Mouse (Mus musculus) heart, postnatal 4 days (tissue): ENCODE measurements around the gene Parp9. TPM values are rescaled to one million over a fixed set of nuclear protein-coding genes. Genes with fewer than 3 reads are reported as not detected.
A peak's percentile ranks its signal among the peaks of the same experiment; 100 is the strongest.
"Not testable (repeated sequence)": the region's sequence is repeated elsewhere in the genome, so short reads cannot be mapped to it uniquely, and the experiment has no call there.

ENCODE experiments used
- DNase-seq: peaks from one replicate; pipeline ENCODE4 v3.0.0; 2021
- total RNA-seq, 2 experiments: library from RNA; stranded (reverse); gene quantifications; 2 replicates each; pipeline ENCODE4 v1.2.3; 2021

The Parp9 gene
- total RNA-seq, 2 experiments from 2014 or later = 12.4 to 14.0 TPM

DNA sequence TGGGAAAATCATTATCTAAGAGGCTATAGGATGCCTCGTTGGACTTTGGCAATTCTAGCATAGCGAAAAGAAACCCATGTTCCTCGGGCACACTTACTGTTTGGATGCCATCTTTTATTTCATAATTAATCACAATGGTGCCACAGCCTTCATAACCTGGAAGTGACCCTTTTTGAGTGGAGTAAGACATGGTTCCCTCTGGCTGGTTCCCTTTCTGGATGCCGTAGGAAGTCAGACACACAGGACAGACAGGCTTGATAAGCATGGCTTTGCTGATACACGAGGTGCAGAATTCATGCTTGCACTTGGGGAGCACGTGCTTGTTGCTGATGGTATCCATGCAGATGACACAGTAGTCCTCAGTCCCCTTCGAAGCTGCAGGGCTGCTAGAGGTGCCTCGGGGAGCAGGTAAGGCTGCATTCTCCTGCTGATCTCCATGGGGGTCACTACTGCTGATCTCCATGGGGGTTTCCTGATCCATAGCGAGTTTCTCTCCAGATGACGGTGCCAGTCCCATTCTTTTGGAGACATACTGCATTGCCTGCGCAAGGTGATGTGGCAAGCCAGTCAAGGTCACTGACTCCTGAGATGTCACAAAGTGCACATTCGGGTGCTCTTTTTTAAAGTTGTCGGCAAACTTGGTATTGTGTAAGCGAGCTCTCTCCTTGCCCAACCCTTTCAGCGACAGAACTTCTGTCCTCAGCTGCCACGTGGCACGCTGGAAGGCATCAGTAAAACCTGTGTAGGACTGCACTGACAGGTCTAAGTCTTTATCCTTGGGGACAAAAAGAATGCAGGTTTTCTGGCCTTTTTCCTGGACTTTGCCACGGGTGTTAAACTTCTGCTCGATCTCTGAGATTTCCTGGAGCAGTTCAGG lies 5.9 kb upstream of the Parp9 start:
- DNase-seq = no peak

DNA sequence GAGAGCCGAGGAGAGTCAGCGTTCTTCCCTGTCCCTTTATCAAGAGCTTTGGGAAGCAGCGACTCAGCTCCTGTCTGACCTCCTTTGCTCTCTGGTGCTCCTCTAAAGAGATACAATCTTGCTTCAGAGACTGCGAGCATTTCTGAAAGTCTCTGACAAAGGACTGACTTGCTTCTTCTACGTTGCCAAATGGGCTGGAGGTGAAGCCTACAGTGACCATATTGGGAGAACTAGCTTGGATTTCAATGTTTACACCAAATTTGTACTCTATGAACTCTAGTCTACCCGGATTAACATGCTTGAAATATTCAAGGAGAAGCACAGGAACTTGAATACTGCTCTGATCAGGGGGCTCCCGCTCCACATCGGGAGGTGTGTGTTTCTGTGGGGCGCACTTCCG lies 5.1 kb upstream of the Parp9 start:
- no peak for DNase-seq

DNA sequence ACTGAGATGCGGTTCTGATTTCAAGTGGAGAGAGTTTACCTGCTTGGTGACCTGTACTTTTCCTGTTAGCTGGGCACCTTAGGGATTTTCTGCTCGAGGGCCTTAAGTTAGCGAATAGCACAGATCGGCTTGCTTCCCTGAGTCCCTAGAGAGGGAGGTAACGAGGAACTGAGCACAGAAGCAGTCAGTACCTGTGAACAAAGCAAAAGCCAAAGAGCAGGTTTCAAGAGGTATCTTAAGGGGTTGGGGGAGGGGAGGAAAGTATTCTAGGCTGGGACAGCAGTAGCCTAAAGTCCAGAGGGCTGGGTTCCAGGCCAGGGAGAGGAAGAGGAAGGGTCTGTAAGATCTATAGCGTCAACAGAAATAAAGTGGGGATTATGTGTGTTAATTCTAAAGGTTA lies 991 bp downstream of the Parp9 start:
- no peak for DNase-seq

DNA sequence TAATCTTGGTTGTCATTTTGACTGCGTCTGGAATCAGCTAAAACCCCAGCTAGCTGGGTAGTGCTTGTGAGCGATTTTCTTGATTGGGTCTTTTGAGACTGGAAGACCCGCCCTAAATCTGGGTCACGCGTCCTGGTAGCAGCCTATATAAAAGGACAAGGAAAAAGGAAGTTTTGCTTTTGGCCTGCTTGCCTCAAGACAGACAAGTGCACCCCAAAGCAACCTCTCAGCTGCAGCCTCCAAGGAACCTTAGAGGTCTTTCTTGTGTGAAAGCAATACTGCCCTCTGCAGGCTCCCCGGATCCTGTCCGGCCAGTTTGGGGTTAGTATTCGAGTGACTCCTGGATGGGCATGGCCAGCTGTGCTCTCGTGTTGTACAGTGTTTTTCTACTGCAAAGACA lies 1.4 kb downstream of the Parp9 start:
- peak; percentile 88 for DNase-seq

DNA sequence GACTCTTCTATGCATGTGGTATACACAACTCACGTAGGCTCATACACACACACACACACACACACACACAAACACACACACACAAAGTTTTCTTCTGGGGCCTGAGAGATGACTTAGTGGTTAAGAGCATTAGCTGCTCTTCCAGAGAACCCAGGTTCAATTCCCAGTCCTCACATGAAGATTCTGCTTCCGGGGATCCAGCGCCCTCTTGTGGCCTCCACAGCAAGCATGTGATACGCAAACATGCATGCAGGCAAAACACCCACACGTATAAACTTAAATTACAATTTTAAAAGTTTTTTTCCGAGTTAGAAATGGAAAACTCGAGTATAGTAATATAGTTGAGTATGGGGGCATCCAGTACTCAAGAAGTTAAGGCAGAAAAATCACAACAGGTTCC lies 3.1 kb downstream of the Parp9 start:
- DNase-seq = peak; percentile 31

DNA sequence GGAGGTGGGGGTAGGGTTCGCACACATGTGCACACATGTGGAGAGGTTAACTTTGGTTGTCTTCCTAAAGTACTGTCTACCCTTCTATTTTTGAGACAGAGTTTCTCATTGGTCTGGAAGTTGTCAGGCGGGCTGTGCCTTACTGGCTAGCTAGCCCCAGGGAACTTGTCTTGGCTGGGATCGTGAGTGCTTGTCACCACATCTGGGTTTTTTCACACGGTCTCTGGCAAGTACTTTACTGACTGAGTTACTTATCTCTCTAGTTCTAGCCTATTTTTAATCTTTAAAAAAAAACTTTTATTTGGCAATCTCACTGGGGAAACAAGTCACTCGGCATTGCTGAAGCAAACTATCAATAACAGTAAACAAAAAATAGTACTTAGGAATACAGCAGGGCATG lies 11.0 kb downstream of the Parp9 start:
- peak; percentile 73 for DNase-seq

DNA sequence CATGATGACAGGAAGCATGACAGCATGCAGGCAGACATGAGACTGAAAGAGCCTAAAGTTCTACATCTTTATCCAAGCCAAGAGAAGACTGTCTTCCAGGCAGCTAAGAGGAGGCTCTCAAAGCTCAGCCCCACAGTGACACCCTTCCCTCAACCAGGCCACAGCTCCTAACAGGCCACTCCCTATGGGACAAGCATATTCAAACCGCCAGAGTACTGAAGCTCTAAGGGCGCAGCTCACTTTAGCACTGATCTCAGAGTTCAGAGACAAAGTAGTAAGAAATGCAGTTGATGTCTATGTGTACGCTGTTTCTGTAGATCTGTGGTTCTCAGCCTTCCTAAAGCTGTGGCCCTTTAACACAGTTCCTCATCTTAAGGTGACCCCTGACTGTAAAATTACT lies 12.9 kb downstream of the Parp9 start:
- no peak for DNase-seq

DNA sequence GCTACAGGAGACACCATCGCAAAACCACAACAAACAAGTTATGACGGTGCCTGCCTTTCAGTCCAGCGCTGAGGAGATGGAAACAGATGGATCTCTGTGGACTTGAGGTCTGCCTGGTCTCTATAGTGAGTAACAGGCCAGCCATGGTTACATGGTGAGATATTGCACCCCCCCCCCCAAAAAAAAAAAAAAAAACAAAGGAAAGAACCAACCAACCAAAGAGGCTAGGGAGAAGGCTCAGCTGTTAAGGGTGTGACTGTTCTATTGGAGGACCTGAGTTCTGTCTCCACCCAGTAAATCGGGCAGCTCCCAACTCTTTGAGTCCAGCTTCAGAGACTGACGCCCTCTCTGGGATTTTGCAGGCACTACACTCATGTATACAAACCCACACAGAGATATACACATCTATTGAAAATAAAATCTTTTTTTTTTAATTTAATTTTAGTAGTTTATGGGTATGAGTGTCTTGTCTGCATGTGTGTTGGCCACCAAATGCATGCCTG lies 14.4 kb downstream of the Parp9 start:
- DNase-seq = no peak

DNA sequence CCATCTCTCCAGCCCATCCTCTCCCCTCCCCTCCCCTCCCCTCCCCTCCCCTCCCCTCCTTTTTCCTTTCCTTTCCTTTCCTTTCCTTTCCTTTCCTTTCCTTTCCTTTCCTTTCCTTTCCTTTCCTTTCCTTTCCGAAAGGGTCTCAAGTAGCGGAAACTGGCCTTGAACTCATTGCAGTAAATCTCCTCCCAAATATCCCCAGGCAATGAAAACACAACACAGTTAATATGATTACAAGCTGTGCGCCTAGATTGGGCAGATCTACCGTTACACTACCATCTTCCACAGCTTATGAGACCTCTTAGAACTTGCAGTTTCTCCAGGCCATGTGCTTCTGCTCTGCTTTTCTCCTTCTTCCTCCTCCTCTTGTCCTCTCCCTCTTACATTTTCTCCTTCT lies 27.7 kb downstream of the Parp9 start:
- not testable (repeated sequence) for DNase-seq

DNA sequence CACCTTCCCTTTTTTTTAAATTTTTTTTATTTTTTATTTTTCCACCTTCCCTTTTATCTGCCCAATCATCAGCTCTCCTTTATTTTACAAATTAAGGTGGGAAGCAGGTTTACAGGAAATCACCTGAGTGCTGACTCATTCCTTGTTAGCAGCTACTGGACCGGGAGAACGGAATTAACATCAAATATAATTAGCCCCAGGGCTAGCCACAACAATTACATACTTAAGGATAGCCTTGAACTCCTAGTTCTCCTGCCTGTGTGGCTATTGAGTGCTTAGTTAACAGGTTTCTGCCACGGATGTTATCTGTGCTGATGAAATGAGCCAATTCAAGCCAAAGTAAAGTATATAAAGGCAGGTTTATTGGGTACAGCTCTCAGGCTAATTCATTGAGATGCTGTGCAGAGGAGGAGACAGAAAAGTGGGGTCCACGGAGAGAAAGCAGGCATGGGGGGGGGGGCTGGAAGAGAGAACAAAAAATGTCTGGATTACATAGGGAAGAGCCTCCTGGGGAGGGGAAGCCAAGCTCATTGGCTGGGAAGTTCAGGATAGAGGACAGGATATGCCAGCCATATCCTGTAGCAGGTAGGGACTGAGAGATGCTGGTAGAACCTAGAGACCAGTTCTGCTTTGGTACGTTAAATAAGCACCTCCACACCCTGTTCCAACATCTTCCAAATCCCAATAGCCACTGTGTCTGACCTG lies 28.3 kb downstream of the Parp9 start:
- DNase-seq = no peak

DNA sequence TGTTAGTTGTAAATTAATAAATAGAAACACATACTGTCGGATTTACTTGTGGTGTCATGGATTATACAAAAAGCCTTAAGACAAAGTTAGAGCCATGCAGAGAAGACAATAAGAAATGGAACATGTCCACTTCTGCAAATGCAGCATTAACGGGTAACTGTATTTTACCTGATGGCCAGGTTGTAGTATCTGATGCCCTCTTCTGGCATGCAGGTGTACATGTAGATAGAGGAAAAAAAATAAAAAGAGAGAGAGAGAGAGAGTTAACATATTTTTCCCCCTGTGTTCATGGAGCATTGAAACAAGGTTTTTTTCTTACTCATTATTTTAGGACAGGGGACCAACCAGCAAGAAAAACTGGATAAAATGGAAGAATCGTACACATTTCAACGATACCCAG lies 29.0 kb downstream of the Parp9 start:
- no peak for DNase-seq

DNA sequence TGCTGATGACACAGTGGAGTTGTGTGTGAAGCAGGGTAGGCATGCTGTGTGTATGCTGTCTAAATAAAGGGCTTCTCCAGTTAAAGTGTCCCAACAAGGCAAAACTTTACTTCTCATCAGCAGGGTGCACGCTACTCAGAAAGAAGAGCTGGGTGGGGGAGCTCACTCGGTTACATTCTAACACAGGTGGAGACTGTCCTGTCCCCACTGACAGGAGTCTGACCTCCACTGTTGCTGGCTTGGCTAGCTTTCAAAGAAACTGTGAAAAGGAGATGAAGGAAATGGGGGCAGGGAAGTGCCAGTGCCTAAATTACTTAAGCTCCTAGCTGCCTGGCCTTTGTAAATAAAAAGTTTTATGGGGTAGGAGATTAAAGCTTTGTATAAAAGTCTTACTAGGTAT lies 29.9 kb downstream of the Parp9 start:
- no peak for DNase-seq

DNA sequence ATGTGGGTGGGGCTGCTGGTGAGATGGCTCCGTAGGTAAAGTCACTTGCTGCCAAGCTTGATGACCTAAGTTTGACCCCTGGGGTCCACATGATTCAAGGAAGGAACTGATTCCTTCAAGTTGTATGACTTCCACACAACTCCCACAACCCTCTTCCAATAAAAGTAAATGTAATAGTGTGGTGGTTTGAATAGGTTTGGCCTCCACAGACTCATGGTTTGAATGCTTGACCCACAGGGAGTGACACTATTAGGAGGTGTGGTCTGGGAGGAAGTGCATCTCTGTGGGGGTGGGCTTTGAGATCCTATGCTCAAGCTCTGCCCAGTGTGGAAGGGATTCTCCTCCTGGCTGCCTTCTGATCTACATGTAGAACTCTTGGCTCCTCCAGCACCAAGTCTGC lies 35.8 kb downstream of the Parp9 start:
- no peak for DNase-seq

DNA sequence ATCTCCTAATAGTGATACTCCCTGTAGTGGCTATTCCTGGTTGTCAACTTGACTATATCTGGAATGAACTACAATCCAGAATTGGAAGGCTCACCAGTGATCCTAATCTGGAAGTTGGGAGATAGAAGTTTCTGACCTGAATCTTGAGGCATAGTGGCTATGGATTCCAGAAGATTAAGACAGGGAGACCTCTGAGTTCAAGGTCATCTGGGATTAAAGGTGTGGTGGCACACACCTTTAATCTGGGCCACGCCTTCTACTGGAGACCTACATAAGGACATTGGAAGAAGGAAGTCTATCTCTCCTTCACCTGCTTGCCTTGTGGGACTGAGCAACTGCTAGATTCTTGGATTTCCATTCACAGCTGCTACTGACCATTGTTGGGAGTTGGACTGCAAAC lies 40.2 kb downstream of the Parp9 start, which contains the start of gene Kpna1:
Gene Kpna1, plus strand, starts transcription at position 301 of the 400 bp plus-strand sequence.
- DNase-seq = not testable (repeated sequence)

DNA sequence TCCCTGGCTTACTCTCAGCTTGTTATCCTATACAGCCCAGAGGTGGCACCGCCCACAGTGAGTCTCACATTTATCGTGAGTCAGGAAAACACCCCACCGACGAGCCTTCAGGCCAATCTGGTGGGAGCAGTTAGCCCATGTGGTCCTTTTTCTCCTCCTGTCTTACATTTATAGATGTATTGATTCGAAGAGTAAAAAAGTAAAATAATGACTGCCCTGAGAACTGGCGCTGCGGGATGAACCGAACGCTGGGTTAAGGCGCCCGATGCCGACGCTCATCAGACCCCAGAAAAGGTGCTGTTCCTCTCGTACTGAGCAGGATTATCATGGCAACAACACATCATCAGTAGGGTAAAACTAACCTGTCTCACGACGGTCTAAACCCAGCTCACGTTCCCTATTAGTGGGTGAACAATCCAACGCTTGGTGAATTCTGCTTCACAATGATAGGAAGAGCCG lies 43.1 kb downstream of the Parp9 start:
- peak; percentile 100 for DNase-seq

DNA sequence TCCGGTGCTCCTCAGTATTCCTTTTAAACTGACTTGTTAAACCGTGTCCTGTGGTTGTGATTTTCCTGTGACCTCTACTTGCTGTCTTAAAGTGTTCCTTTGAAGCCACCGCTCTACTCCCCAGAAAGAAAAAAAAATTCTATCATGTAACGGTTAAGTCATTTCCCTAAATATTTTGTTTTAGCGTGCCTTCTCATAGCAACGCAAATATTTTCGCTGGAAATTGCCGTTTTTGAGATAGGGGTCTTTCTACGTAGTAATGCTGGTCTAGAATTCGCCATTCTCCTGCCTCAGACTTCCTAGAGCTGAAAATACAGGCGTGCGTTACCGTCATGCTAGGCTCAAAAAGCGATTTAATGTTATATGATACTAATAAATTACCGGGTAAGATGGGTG lies 44.2 kb downstream of the Parp9 start:
- DNase-seq = no peak

DNA sequence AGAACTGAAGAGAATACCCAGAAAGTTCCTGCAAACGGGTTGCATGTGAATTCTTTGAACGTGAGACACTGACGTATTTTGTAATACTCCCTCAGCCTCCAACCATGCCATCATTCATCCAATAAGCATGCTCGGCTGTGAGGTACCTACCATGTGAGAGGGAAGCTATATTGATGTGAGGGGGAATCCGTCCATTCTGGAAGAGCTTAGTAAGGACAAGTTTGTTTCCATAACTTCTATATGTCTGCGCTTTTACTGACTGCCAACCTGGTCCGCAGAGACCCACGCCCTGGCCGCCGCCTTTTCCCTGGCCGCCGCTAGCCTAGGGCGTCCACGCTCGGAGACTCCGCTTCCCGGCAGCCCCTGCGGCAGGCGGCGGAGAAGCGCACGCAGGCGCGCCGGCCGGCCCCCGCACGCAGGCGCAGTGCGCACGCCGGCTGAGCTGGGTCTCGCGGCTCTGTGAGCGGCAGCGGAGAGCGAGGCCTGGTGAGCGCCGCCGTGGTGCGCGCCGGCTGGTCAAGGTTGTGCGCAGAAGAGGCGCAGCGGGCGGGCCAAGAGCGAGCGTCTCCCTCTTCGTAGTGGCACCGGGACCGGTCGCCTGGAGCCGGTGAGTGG lies 44.7 kb downstream of the Parp9 start:
- peak; percentile 93 for DNase-seq

DNA sequence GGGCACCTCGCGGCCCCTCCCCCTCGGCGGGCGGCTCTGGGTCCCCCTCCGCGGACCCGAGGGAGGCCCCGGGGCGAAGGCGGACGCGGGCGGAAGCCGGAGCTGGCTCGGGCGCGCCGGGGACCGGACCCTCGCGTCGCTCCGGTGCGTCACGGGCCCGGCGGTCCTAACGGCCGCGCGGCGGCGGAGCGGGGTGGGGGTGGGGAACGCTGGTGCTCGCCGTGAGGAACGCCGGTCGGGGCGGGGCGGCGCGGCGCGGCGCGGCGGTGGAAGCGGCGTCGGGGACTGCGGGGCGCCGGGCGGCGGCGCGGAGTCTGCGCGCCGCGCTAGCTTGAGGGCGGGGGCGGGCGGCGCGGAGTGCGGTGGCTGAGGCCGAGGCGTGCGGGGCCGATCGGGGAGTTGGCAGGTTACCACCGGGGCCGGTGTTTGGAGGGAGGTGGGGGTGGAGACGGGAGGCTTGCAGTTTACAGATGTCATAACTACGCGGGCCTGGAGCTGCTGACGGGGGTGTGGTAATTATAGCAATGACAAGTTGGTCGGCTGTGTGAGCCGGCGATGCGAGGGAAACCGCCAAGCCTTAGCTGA lies 45.3 kb downstream of the Parp9 start:
- DNase-seq = peak; percentile 84

DNA sequence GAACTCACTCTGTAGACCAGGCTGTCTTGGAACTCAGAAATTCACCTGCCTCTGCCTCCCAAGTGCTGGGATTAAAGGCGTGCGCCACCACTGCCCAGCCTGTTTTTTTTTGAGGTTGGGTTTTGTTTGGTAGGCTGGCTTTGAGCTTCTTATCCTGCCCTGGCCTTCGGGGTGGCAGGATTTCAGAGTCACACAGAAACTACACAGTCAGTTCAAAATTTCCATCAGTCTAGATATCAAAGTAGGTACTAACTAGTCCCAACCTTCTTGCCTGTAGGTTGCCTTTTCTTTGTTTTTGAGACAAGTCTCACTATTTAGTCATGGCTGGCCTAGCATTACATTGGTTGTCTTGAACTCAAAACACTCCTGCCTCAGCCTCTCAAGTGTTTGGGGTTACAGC lies 46.2 kb downstream of the Parp9 start:
- no peak for DNase-seq

DNA sequence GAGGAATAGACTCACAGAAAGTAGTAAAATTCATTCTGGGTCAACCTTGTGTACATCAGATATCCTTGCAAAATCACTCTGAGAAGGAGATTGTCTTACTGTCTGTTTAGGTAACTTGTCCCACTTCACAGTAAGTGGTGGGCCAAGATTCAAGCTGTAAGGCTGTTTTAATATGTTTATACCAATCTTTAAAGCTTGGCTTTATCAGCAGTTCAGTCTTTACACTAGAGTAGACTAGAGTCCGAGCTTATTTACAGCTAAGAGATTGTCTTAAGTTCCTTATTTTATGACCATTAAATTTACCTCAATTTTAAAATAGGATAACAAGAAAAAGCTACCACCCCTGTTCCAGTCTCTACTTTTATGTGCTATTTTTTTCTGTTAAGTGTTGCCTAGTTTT lies 49.7 kb downstream of the Parp9 start:
- DNase-seq = no peak

DNA sequence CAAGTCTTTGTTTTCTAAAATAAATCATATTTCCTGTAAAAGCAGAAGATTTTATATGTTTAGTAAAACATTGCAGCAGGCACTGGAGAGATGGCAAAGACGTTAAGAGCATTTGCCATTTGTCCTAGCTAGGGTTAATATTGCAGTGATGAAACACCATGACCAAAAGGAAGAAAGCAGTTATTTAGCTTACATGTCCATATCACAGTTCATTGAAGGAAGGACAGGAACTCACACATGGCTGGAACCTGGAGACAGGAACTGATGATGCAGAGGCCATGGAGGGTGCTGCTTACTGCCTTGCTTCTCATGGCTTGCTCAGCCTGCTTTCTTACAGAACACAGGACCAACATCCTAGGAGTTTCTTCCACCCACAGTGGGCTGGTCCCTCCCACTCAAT lies 54.1 kb downstream of the Parp9 start:
- no peak for DNase-seq

DNA sequence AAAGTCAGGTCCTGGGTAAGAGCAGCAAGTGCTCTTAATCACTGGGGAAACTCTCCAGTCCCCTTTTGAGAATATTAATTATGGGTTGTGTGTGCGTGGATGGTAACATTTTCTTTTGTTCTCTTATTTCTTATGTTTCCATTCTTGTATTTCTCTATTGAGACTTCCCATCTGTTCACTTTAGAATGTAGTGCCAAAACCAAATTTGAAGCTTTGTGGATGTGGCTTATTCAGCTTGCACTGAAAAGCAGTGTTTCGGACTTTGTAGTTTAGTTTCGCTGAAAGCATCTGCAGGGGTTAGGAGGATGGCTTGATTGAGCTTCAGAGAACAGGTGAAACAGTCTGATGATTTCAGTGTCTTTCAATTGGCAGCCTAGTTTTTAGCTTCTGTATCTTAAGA lies 55.0 kb downstream of the Parp9 start:
- DNase-seq = no peak

DNA sequence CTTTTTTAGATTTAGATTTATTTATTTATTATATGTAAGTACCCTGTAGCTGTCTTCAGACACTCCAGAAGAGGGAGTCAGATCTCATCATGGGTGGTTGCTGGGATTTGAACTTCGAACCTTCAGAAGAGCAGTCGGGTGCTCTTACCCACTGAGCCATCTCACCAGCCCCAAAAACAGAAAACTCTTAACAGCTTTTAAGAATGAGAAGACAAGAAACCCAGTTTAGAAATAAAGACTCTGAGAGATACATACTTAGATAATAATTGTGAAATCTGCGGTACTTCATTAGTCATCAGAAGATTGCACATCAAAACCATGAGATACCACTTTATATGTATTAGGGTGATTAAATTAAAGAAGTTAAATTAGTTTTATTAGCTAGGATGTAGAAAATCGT lies 60.6 kb downstream of the Parp9 start:
- not testable (repeated sequence) for DNase-seq
